Mouse (Mus musculus) stomach, postnatal 0 days (tissue): ENCODE measurements around the gene Glyctk.

ENCODE experiments used
- CTCF ChIP-seq: IDR thresholded peaks from 2 replicates; pipeline ENCODE4 v1.5.1; 2016; ENCODE audit warnings: antibody characterized with exemption, low read depth, mild to moderate bottlenecking, moderate library complexity
- EP300 ChIP-seq: optimal IDR thresholded peaks from 2 replicates; pipeline ENCODE3; 2016; ENCODE audit warnings: antibody characterized with exemption

GRCm38 (mm10) chr9:106197081-106197713 is 39.3 kb upstream of the Glyctk start:
- TF ChIP-seq EP300 (no peak), CTCF (no peak)
